Mouse (Mus musculus) ES-E14 (cell line): ENCODE data around the gene St6galnac4.

Experiments used
- CHD2 ChIP-seq: IDR thresholded peaks from 2 replicates; pipeline ENCODE4 v1.6.1; 2014; ENCODE audit warnings: mild to moderate bottlenecking, low read depth, low read length, inconsistent platforms
- HCFC1 ChIP-seq: IDR thresholded peaks from 2 replicates; pipeline ENCODE4 v1.6.1; 2012; ENCODE audit warnings: low read length, inconsistent platforms, borderline replicate concordance; ENCODE audit not compliant: insufficient read depth
- MAFK ChIP-seq: IDR thresholded peaks from 2 replicates; pipeline ENCODE4 v1.6.1; 2014; ENCODE audit warnings: mild to moderate bottlenecking, low read depth, low read length, inconsistent platforms; ENCODE audit not compliant: insufficient read depth
- ZC3H11A ChIP-seq: IDR thresholded peaks from 2 replicates; pipeline ENCODE4 v1.6.1; 2012; ENCODE audit warnings: low read depth, mild to moderate bottlenecking, inconsistent platforms, low read length, borderline replicate concordance
- ZNF384 ChIP-seq: IDR thresholded peaks from 2 replicates; pipeline ENCODE4 v1.6.1; 2012; ENCODE audit warnings: low read depth, low read length, inconsistent platforms

- no peak for TF ChIP-seq HCFC1
- TF ChIP-seq CHD2: no peak
- no peak for TF ChIP-seq MAFK
- TF ChIP-seq ZNF384: no peak
- no peak for TF ChIP-seq ZC3H11A
Measured at GRCm38 (mm10) chr2:32630036-32630435, 43.1 kb downstream of the St6galnac4 start.
